Mouse (Mus musculus) lung, embryonic 16.5 days (tissue): ENCODE data around the gene Cib4. TPM values are rescaled to one million over a fixed set of nuclear protein-coding genes. Genes with fewer than 3 reads are reported as not detected.

ENCODE experiments used
- ATAC-seq: fragments of 200-750 bp; cut with Nextera tagmentation; 2 replicates; pipeline ENCODE4 v1.8.0; 2017; ENCODE audit warnings: low read depth, mild to moderate bottlenecking, moderate library complexity
- H3K27ac ChIP-seq: fragments of 300-500 bp; sonication (generic); 2 replicates; pipeline ENCODE4 v1.5.1; 2014; ENCODE audit warnings: mild to moderate bottlenecking, control low read depth, low read length
- H3K27me3 ChIP-seq: fragments of 300-500 bp; sonication (generic); 2 replicates; pipeline ENCODE4 v1.6.1; 2014; ENCODE audit warnings: low read depth, low read length, mixed read lengths; ENCODE audit not compliant: control insufficient read depth, insufficient read depth
- H3K36me3 ChIP-seq: fragments of 300-500 bp; sonication (generic); 2 replicates; pipeline ENCODE4 v1.6.1; 2014; ENCODE audit warnings: low read length; ENCODE audit not compliant: control insufficient read depth, insufficient read depth
- H3K4me1 ChIP-seq: fragments of 300-500 bp; sonication (generic); replicated peaks from 2 replicates; pipeline ENCODE4 v1.6.1; 2014; ENCODE audit warnings: low read length, mixed read lengths; ENCODE audit not compliant: control insufficient read depth, insufficient read depth
- H3K4me2 ChIP-seq: fragments of 300-500 bp; sonication (generic); 2 replicates; pipeline ENCODE4 v1.6.1; 2014; ENCODE audit warnings: low read depth, low read length, control low read depth
- H3K4me3 ChIP-seq: fragments of 300-500 bp; sonication (generic); 2 replicates; pipeline ENCODE4 v1.5.1; 2014; ENCODE audit warnings: mild to moderate bottlenecking, low read length, control low read depth
- H3K9ac ChIP-seq: fragments of 300-500 bp; sonication (generic); 2 replicates; pipeline ENCODE4 v1.6.1; 2014; ENCODE audit warnings: low read length, control low read depth
- H3K9me3 ChIP-seq: fragments of 300-500 bp; sonication (generic); 2 replicates; pipeline ENCODE4 v1.6.1; 2016; ENCODE audit warnings: low read length; ENCODE audit not compliant: control insufficient read depth
- WGBS: fragments of 180-500 bp; shearing (Covaris S2); extraction: QIAGEN DNeasy Blood & Tissue Kit; methylation state at CpG from one replicate; pipeline ENCODE4 v1.1.7; 2014; 5-methylcytosine and 5-hydroxymethylcytosine counted together
- polyA plus RNA-seq: library from polyadenylated mRNA; unstranded; fragments of >200 nt; fragmentation: Nextera tagmentation; extraction: Ambion mirVana; gene quantifications from 2 replicates; pipeline ENCODE4 v1.2.1, GENCODE M21; 2015

Cib4 gene
- polyA plus RNA-seq, 1 experiment from 2014 or later, result not detected

- peaks cover 3% of the 10 kb centered on the region; the same call in 1 of the 2 replicates for H3K4me1 ChIP-seq
- ATAC-seq, result peak; percentile 12; the same call in 1 of the 2 replicates
- no peak overlapping the region for H3K4me3 ChIP-seq
- no peaks in the 10 kb centered on the region for H3K9me3 ChIP-seq
- peak overlapping the region; percentile 45 for H3K27ac ChIP-seq
- H3K36me3 ChIP-seq, result no peaks in the 10 kb centered on the region
- 68% methylated on average over 12 of the region's 12 CpGs for WGBS
- H3K4me2 ChIP-seq, result no peak overlapping the region
- H3K9ac ChIP-seq, result no peak overlapping the region
- H3K27me3 ChIP-seq, result no peaks in the 10 kb centered on the region
Measured at GRCm38 (mm10) chr5:30577654-30578310, 32.1 kb upstream of the Cib4 start.

- Histone ChIP-seq H3K9me3 (no peaks in the 10 kb centered on the region), H3K36me3 (no peaks in the 10 kb centered on the region), H3K4me3 (no peak overlapping the region), H3K4me1 (peaks cover 2% of the 10 kb centered on the region; the same call in 1 of the 2 replicates), H3K27ac (peak overlapping the region; percentile 45), H3K4me2 (no peak overlapping the region), H3K27me3 (no peaks in the 10 kb centered on the region), H3K9ac (no peak overlapping the region)
- peak; percentile 56 for ATAC-seq
- WGBS, result 49% methylated on average over 9 of the region's 9 CpGs
Measured at GRCm38 (mm10) chr5:30577251-30577650, 31.6 kb upstream of the Cib4 start.

- Histone ChIP-seq H3K9ac (no peak overlapping the region), H3K36me3 (no peaks in the 10 kb centered on the region), H3K27ac (no peak overlapping the region), H3K27me3 (no peaks in the 10 kb centered on the region), H3K9me3 (no peaks in the 10 kb centered on the region), H3K4me1 (peaks cover 2% of the 10 kb centered on the region; the same call in 1 of the 2 replicates), H3K4me2 (no peak overlapping the region), H3K4me3 (no peak overlapping the region)
- WGBS, result 75% methylated on average over 7 of the region's 7 CpGs
- ATAC-seq, result no peak
Measured at GRCm38 (mm10) chr5:30576233-30576632, 30.6 kb upstream of the Cib4 start.

GRCm38 (mm10) chr5:30574367-30574766 is 28.7 kb upstream of the Cib4 start:
- WGBS, result 82% methylated on average over 8 of the region's 8 CpGs
- Histone ChIP-seq H3K9ac (no peak overlapping the region), H3K27ac (no peak overlapping the region), H3K9me3 (no peaks in the 10 kb centered on the region), H3K4me2 (no peak overlapping the region), H3K4me1 (peaks cover 2% of the 10 kb centered on the region; the same call in 1 of the 2 replicates), H3K36me3 (no peaks in the 10 kb centered on the region), H3K27me3 (no peaks in the 10 kb centered on the region), H3K4me3 (no peak overlapping the region)
- no peak for ATAC-seq

GRCm38 (mm10) chr5:30571820-30572219 is 26.2 kb upstream of the Cib4 start:
- no peak overlapping the region for H3K4me3 ChIP-seq
- no peaks in the 10 kb centered on the region for H3K36me3 ChIP-seq
- H3K4me2 ChIP-seq, result no peak overlapping the region
- H3K9ac ChIP-seq, result no peak overlapping the region
- 47% methylated on average over 5 of the region's 5 CpGs for WGBS
- H3K4me1 ChIP-seq, result no peaks in the 10 kb centered on the region; the same call in 1 of the 2 replicates
- H3K9me3 ChIP-seq, result no peaks in the 10 kb centered on the region
- no peak for ATAC-seq
- no peak overlapping the region for H3K27ac ChIP-seq
- H3K27me3 ChIP-seq, result no peaks in the 10 kb centered on the region

- H3K36me3 ChIP-seq, result no peaks in the 10 kb centered on the region
- no peaks in the 10 kb centered on the region for H3K4me1 ChIP-seq
- no peaks in the 10 kb centered on the region for H3K27me3 ChIP-seq
- H3K9me3 ChIP-seq, result no peaks in the 10 kb centered on the region
- no peak overlapping the region for H3K4me3 ChIP-seq
- H3K27ac ChIP-seq, result no peak overlapping the region
- no peak overlapping the region for H3K9ac ChIP-seq
- no peak for ATAC-seq
- no peak overlapping the region for H3K4me2 ChIP-seq
- 75% methylated on average over 1 of the region's 1 CpGs for WGBS
Measured at GRCm38 (mm10) chr5:30568479-30568878, 22.8 kb upstream of the Cib4 start.

GRCm38 (mm10) chr5:30559986-30560493 is 14.4 kb upstream of the Cib4 start:
- H3K9ac ChIP-seq, result no peak overlapping the region
- H3K36me3 ChIP-seq, result no peaks in the 10 kb centered on the region
- no peak for ATAC-seq
- H3K4me1 ChIP-seq, result peaks cover 10% of the 10 kb centered on the region
- WGBS, result 25% methylated on average over 3 of the region's 3 CpGs
- H3K4me3 ChIP-seq, result no peak overlapping the region
- H3K27me3 ChIP-seq, result no peaks in the 10 kb centered on the region
- no peak overlapping the region for H3K27ac ChIP-seq
- H3K4me2 ChIP-seq, result no peak overlapping the region
- no peaks in the 10 kb centered on the region for H3K9me3 ChIP-seq

GRCm38 (mm10) chr5:30559421-30559820 is 13.8 kb upstream of the Cib4 start:
- no peak overlapping the region for H3K27ac ChIP-seq
- no peak overlapping the region for H3K4me3 ChIP-seq
- 88% methylated on average over 3 of the region's 3 CpGs for WGBS
- no peak overlapping the region for H3K9ac ChIP-seq
- no peaks in the 10 kb centered on the region for H3K27me3 ChIP-seq
- H3K4me1 ChIP-seq, result peaks cover 10% of the 10 kb centered on the region
- no peak for ATAC-seq
- no peaks in the 10 kb centered on the region for H3K36me3 ChIP-seq
- H3K9me3 ChIP-seq, result no peaks in the 10 kb centered on the region
- H3K4me2 ChIP-seq, result no peak overlapping the region

GRCm38 (mm10) chr5:30556284-30556683 is 10.6 kb upstream of the Cib4 start:
- Histone ChIP-seq H3K9me3 (no peaks in the 10 kb centered on the region), H3K36me3 (no peaks in the 10 kb centered on the region), H3K4me3 (no peak overlapping the region), H3K27me3 (no peaks in the 10 kb centered on the region), H3K4me2 (no peak overlapping the region), H3K27ac (peak overlapping the region; percentile 83), H3K4me1 (peaks cover 10% of the 10 kb centered on the region), H3K9ac (no peak overlapping the region)
- ATAC-seq, result peak; percentile 94
- 41% methylated on average over 3 of the region's 3 CpGs for WGBS
